Mouse (Mus musculus): ENCODE data around the gene Ces4a.

DNA sequence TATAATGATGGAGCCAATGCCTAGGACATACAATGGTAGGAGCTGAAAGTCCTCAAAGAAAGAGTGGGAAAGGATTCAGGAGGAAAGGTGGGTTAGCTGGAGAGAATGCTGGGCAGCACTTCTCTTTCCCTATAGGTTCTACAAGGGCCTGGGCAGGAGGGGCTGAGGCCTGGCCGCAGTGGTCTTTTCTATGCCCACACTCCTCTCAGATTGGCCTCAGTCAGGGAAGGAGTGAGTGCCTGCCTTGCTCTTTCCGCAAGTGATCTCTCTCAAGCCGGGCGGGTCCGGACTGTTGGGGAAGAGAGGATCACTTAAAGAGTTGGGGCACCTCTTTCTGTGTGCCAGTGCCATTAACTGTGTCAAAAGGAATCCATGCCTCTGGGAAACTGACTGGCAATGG lies 22.7 kb downstream of the Ces4a start:
- no peak for TF ChIP-seq CTCF (IDR thresholded peaks at IDR 0.05; ENCODE audit: borderline replicate concordance, insufficient read depth, low read depth, low read length)
- TF ChIP-seq POLR2A (IDR thresholded peaks at IDR 0.05; ENCODE audit: borderline replicate concordance, insufficient read depth, low read length), result no peak
